Mouse (Mus musculus): ENCODE results near the gene Il6ra. TPM values are rescaled to one million over a fixed set of nuclear protein-coding genes. Genes with fewer than 3 reads are reported as not detected.

The Il6ra gene
- polyA plus RNA-seq, 1 experiment from 2014 or later = 1.2 TPM

DNA sequence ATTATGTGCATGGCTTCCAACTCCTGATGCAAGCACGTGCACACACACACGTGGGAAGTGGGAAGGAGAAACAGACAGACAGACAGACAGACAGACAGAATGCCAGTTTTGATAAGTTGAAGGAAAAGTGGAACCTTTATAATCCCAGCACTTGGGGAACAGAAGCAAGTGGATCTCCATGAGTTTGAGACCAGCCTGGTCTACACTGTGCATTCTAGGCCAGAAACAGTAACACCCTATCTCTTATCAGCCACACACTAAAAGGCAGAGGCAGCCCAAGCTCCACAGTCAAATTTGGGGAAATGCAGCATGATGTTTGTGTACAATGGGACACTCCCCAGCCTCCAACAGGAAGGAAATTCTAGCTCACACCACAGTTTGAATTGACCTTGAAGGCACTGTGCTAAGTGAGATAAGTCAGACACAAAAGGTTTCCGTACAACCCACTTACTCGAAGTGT, 29.4 kb downstream of the Il6ra start:
- no peaks in the 10 kb centered on the region for H3K9me3 ChIP-seq (replicated peaks)
- 86% methylated on average over 4 of the region's 4 CpGs for WGBS

DNA sequence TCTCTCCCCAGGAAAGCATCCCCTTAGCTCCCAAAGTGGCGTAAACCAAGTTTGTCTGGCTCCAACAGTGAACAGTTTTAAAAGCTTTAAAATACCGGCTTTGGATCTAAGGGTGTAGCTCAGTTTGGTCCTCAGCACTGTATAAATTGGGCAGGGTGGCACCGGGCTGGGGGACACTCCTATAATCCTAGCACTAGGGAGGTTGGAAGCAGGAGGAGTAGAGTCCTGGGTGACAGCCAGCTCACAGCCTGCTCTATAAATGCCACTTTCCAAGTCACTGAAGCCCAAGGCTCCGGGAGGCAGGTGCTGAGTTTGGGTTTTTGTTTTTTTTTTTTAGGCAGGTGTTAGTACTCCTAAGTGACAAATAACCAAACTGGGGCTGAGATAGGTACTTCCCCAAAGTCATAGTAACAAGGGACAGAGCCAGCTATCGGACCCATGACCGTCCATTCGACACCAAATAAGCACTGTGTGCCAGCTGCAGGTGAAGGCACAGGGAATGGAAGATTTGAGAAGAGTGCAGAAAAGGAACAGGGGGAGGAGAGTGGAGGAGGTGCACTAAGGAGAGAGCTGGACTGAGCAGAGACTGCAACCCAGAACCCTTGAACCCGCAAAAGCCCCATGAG, 30.3 kb downstream of the Il6ra start:
- H3K9ac ChIP-seq (replicated peaks) = no peak overlapping the region
- no peak overlapping the region for H3K4me3 ChIP-seq (replicated peaks)
- no peaks in the 10 kb centered on the region for H3K27me3 ChIP-seq (replicated peaks)
- H3K9me3 ChIP-seq (replicated peaks) = no peaks in the 10 kb centered on the region
- no peaks in the 10 kb centered on the region for H3K36me3 ChIP-seq
- no peak overlapping the region for H3K4me2 ChIP-seq
- 84% methylated on average over 8 of the region's 8 CpGs for WGBS
- H3K27ac ChIP-seq (replicated peaks) = no peak overlapping the region
- ATAC-seq (ENCODE audit: low FRiP score) = no peak
- no peaks in the 10 kb centered on the region for H3K4me1 ChIP-seq

More for the DNA sequence above, 29.4 kb downstream of the Il6ra start:
- no peaks in the 10 kb centered on the region for H3K36me3 ChIP-seq
- no peak overlapping the region for H3K4me3 ChIP-seq (replicated peaks)
- no peak overlapping the region for H3K4me2 ChIP-seq
- no peak overlapping the region for H3K27ac ChIP-seq (replicated peaks)
- H3K4me1 ChIP-seq = no peaks in the 10 kb centered on the region
- no peaks in the 10 kb centered on the region for H3K27me3 ChIP-seq (replicated peaks)
- ATAC-seq (ENCODE audit: low FRiP score) = no peak
- no peak overlapping the region for H3K9ac ChIP-seq (replicated peaks)

DNA sequence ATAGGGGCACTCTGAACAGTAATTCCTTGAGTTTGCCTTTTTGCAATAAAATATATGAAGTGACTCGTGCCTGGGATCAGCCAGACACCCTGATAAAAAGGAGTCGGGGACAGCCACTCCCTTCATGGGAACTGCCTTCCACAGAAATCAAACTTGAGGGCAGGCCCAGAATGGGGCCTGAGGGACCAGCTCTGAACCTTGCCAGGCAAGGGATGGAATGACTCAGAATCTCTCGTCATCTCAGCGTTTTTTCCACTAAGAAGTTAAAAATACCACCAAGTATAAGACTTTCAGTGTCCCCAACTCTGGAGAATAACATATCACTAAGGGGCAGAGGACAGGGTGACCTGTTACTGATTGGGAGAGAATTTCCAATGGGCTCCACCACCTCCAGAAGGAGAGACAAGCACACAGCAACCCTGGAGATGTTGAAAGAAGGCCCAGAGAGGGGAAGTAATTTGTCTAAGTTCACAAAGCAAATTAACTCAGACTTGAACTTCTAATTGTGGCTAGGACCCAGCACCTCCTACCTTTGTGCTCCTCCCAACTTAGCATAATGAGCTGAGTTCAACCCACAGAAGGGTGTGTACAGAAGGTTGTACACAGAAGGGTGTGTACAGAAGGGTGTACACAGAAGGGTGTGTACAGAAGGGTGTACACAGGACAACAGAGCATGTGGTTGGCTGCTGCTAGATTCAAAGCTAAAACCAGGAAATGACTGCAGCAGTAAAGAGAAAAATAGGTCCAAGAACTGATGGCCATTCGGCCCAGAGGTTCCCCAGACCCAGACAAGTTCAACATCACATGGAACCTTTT, 32.8 kb downstream of the Il6ra start:
- Histone ChIP-seq H3K27ac (replicated peaks) (no peak overlapping the region), H3K4me1 (no peaks in the 10 kb centered on the region), H3K27me3 (replicated peaks) (no peaks in the 10 kb centered on the region), H3K36me3 (no peaks in the 10 kb centered on the region), H3K4me3 (replicated peaks) (no peak overlapping the region), H3K9me3 (replicated peaks) (no peaks in the 10 kb centered on the region), H3K4me2 (no peak overlapping the region), H3K9ac (replicated peaks) (no peak overlapping the region)
- ATAC-seq (ENCODE audit: low FRiP score) = no peak
- 85% methylated on average over 5 of the region's 5 CpGs for WGBS

DNA sequence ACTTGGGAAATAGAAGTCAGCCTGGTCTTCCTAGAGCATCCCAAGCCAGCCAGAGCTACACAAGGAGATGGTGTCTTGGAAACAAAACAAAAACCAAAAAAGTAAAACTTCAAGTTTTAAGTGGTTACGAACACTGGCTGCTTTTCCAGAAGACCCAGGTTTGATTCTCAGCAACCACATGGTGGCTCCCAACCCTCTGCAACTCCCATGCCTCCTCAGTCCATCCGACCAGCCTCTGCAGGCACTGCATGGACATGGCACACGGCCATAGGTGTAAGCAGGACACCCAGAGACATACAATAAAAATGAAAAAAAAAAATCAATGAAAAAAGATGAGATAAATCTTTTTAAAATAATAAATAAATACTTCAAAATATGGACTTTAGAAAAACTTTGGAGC, 33.7 kb downstream of the Il6ra start:
- Histone ChIP-seq H3K9ac (replicated peaks) (no peak overlapping the region), H3K36me3 (no peaks in the 10 kb centered on the region), H3K27me3 (replicated peaks) (no peaks in the 10 kb centered on the region), H3K4me3 (replicated peaks) (no peak overlapping the region), H3K4me2 (no peak overlapping the region), H3K4me1 (no peaks in the 10 kb centered on the region), H3K27ac (replicated peaks) (no peak overlapping the region), H3K9me3 (replicated peaks) (no peaks in the 10 kb centered on the region)
- ATAC-seq (ENCODE audit: low FRiP score) = no peak
- WGBS = 69% methylated on average over 3 of the region's 3 CpGs

DNA sequence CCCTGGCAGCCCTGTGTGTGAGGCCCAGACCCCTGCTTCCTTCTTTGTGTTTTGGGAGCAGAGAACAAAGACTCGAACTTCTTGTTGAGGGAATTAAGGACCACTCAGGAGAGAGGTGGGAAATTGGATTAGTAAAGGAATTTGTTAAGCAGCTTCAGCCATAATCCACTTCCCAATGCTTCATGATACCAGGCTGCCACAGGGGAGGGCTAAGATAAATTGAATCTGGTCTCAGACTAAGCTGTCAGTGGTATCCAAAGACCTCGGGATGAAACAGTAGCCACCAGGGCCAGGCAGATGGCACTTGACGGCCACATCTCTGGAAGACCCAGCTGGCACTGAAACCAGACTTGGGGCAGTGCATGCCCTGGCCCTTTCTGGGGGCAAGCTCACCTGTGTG, 34.5 kb downstream of the Il6ra start:
- H3K4me3 ChIP-seq (replicated peaks) = no peak overlapping the region
- WGBS = 60% methylated on average over 3 of the region's 3 CpGs
- H3K27ac ChIP-seq (replicated peaks) = no peak overlapping the region
- no peak overlapping the region for H3K9ac ChIP-seq (replicated peaks)
- ATAC-seq (ENCODE audit: low FRiP score) = no peak
- no peaks in the 10 kb centered on the region for H3K9me3 ChIP-seq (replicated peaks)
- H3K4me2 ChIP-seq = no peak overlapping the region
- H3K27me3 ChIP-seq (replicated peaks) = no peaks in the 10 kb centered on the region
- H3K36me3 ChIP-seq = no peaks in the 10 kb centered on the region
- H3K4me1 ChIP-seq = no peaks in the 10 kb centered on the region

DNA sequence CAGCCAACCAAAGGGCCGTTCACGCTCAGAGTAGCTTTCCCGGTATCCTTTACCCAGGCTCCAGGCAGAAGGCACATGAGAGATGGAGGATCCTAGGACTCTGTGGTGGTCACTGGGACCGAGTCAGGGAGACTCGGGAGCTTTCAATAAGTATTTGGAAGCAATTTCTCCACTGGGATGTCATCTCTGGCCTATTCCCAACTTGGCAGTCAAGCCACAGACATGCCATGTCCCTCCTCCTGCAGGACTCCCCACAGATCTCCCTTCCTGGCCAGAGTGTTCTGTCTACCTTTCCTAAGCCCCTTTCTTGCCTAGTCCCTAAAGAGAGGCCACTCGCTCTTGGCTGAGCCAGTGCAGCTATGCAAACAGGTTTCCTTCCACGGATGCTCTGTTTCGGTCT, 35.9 kb downstream of the Il6ra start:
- 84% methylated on average over 8 of the region's 8 CpGs for WGBS
- H3K9me3 ChIP-seq (replicated peaks) = no peaks in the 10 kb centered on the region
- H3K27ac ChIP-seq (replicated peaks) = no peak overlapping the region
- H3K4me3 ChIP-seq (replicated peaks) = no peak overlapping the region
- H3K9ac ChIP-seq (replicated peaks) = no peak overlapping the region
- no peaks in the 10 kb centered on the region for H3K36me3 ChIP-seq
- no peaks in the 10 kb centered on the region for H3K4me1 ChIP-seq
- ATAC-seq (ENCODE audit: low FRiP score) = no peak
- no peaks in the 10 kb centered on the region for H3K27me3 ChIP-seq (replicated peaks)
- no peak overlapping the region for H3K4me2 ChIP-seq

DNA sequence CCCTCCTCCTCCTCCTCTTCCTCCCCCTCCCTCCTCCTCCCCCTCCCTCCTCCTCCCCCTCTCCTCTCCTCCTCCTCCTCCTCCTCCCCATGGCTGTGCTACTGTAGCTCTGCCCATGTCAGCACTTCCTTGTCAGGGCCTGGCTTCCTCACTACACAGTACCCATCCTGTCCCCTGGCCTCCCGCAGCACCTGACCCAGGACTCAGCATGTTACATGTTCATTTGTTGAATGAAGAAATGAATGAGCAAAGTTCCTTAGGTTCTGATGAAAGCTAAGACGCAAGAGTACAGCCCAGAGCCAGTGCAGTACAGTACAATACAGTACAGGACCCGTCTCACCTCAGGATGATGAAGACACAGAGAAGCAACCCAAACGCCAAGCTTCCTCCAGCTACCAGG, 36.5 kb downstream of the Il6ra start:
- Histone ChIP-seq H3K36me3 (no peaks in the 10 kb centered on the region), H3K27me3 (replicated peaks) (no peaks in the 10 kb centered on the region), H3K4me3 (replicated peaks) (no peak overlapping the region), H3K9me3 (replicated peaks) (no peaks in the 10 kb centered on the region), H3K9ac (replicated peaks) (no peak overlapping the region), H3K4me2 (no peak overlapping the region), H3K27ac (replicated peaks) (no peak overlapping the region), H3K4me1 (no peaks in the 10 kb centered on the region)
- WGBS = 71% methylated on average over 4 of the region's 4 CpGs
- ATAC-seq (ENCODE audit: low FRiP score) = no peak

DNA sequence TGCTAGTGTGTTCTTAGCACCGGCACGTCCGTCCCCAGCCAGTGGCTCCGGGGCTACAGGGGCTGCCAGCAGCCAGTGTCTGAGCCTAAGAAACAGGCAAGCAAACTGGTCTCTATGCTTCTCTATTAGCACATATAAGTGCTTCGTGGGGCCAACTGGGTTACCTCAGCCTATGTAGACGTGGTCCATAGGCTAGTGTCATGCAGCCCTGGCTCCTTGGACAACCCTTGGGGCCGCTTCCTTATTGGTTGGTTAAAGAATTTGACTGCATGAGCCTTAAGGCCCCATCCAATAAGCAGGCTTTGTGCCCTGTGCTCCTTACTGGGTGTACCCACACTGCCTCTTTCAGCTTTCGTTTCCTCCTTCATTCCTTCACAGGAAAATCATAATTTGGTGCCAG, 37.2 kb downstream of the Il6ra start:
- Histone ChIP-seq H3K9ac (replicated peaks) (no peak overlapping the region), H3K4me2 (no peak overlapping the region), H3K27me3 (replicated peaks) (no peaks in the 10 kb centered on the region), H3K4me1 (no peaks in the 10 kb centered on the region), H3K4me3 (replicated peaks) (no peak overlapping the region), H3K9me3 (replicated peaks) (no peaks in the 10 kb centered on the region), H3K36me3 (no peaks in the 10 kb centered on the region), H3K27ac (replicated peaks) (no peak overlapping the region)
- ATAC-seq (ENCODE audit: low FRiP score) = no peak
- 71% methylated on average over 8 of the region's 8 CpGs for WGBS

DNA sequence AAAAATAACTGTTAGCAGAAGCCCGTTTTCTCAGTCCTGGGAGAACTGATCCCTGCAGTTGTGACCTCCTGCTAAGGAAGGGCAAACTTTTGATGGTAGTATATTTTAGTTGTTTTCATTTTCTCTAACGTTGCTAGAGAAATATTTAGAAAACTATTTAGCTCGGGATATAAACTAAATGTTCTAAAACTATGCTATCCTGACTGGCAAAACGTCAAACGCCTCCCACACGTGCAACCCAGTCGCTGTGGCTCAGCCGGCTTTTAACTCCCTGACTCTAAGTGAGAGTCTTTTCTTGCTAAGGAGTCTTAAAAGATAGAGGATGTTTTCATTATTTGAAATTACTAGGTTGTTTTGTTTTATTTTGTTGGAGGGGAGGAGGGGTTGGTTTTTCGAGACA, 38.0 kb downstream of the Il6ra start:
- H3K36me3 ChIP-seq = no peaks in the 10 kb centered on the region
- H3K27me3 ChIP-seq (replicated peaks) = no peaks in the 10 kb centered on the region
- no peak overlapping the region for H3K4me3 ChIP-seq (replicated peaks)
- H3K27ac ChIP-seq (replicated peaks) = no peak overlapping the region
- no peak for ATAC-seq (ENCODE audit: low FRiP score)
- 0 out of 2 replicates have a peak, but pooled peaks cover 2% of the 10 kb centered on the region for H3K4me1 ChIP-seq
- WGBS = 80% methylated on average over 9 of the region's 9 CpGs
- no peaks in the 10 kb centered on the region for H3K9me3 ChIP-seq (replicated peaks)
- H3K4me2 ChIP-seq = no peak overlapping the region
- no peak overlapping the region for H3K9ac ChIP-seq (replicated peaks)

DNA sequence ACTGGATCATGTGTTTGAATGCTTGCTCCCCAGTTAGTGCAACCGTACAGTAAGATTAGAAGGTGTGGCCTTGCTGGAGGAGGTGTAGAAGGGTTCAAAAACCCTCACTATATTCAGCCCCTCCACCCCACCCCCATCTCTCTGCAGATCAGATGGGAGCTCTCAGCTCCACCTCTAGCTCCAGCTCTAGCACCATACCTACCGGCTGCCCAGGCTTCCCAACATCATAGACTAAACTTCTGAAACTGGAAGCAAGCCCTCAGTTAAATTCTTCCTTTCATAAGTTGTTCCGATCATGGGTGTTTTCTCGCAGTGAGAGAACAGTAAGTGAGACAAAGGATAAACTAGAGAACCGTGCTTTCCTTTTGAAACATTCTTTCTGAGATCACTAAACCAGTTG, 38.9 kb downstream of the Il6ra start:
- no peak for ATAC-seq (ENCODE audit: low FRiP score)
- H3K9me3 ChIP-seq (replicated peaks) = no peaks in the 10 kb centered on the region
- H3K27ac ChIP-seq (replicated peaks) = no peak overlapping the region
- 92% methylated on average over 5 of the region's 5 CpGs for WGBS
- H3K27me3 ChIP-seq (replicated peaks) = no peaks in the 10 kb centered on the region
- 0 out of 2 replicates have a peak, but pooled peaks cover 2% of the 10 kb centered on the region for H3K4me1 ChIP-seq
- no peak overlapping the region for H3K4me2 ChIP-seq
- no peak overlapping the region for H3K4me3 ChIP-seq (replicated peaks)
- H3K9ac ChIP-seq (replicated peaks) = no peak overlapping the region
- H3K36me3 ChIP-seq = no peaks in the 10 kb centered on the region

DNA sequence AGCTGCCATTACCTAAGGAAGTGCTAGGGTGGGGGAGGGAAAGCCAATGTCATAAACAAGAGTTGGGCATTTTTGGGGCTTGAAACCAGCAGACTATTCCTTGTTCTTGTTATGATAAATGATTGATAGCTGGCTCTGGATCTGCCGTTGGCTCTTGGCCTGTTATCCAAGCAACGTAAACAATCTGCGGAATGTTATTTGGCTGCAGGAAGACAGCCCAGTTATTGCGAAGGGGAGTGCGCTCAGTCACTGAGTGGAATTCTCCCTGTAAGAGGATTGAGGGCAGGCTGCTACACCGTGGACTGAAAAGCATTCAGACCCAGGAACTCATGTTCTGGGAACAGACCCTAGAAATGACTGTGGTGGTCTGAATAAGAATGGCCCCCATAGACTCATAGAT, 40.3 kb downstream of the Il6ra start:
- Histone ChIP-seq H3K9me3 (replicated peaks) (no peaks in the 10 kb centered on the region), H3K27me3 (replicated peaks) (no peaks in the 10 kb centered on the region), H3K4me3 (replicated peaks) (no peak overlapping the region), H3K4me2 (no peak overlapping the region), H3K27ac (replicated peaks) (no peak overlapping the region), H3K36me3 (no peaks in the 10 kb centered on the region), H3K9ac (replicated peaks) (no peak overlapping the region), H3K4me1 (peaks cover 11% of the 10 kb centered on the region)
- no peak for ATAC-seq (ENCODE audit: low FRiP score)
- 87% methylated on average over 6 of the region's 6 CpGs for WGBS

DNA sequence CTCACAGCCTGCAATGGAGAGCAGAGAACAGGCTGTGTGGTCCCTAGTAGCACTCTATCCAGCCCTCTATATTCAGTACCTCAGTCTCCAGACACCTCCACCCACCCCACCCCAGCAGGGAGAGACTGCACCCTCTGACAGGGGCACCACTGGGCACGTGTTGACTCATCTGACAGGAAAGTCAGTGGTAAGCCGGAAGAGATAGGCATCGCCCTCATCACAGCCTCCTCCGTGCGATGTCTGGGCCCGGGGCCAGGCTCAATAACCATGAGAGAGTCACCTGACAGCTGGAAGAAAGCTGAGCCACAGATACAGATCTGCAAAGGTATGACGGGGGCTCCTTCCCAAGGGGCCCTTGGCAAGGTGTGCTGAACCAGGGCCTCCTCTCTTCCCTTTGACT, 40.8 kb downstream of the Il6ra start:
- H3K27ac ChIP-seq (replicated peaks) = no peak overlapping the region
- H3K27me3 ChIP-seq (replicated peaks) = no peaks in the 10 kb centered on the region
- no peak overlapping the region for H3K9ac ChIP-seq (replicated peaks)
- no peak overlapping the region for H3K4me3 ChIP-seq (replicated peaks)
- H3K4me2 ChIP-seq = no peak overlapping the region
- H3K9me3 ChIP-seq (replicated peaks) = no peaks in the 10 kb centered on the region
- WGBS = 76% methylated on average over 7 of the region's 7 CpGs
- H3K4me1 ChIP-seq = peaks cover 14% of the 10 kb centered on the region
- no peak for ATAC-seq (ENCODE audit: low FRiP score)
- H3K36me3 ChIP-seq = no peaks in the 10 kb centered on the region
